Mouse (Mus musculus) ES-E14 (cell line): ENCODE data around the gene Gm4763. TPM values are rescaled to one million over a fixed set of nuclear protein-coding genes. Genes with fewer than 3 reads are reported as not detected.
"Not testable (repeated sequence)": the region's sequence is repeated elsewhere in the genome, so short reads cannot be mapped to it uniquely, and the experiment has no call there.

ENCODE experiments used
- DNase-seq: peaks from one replicate; pipeline ENCODE4 v3.0.0-alpha.2; 2013; ENCODE audit warnings: low read depth, low spot score
- H3K27ac ChIP-seq: 2 replicates; pipeline ENCODE4 v1.5.1; 2012; ENCODE audit warnings: low read depth, mild to moderate bottlenecking, low read length, moderate library complexity, mixed read lengths; ENCODE audit not compliant: poor library complexity, insufficient read depth, severe bottlenecking
- H3K36me3 ChIP-seq: 2 replicates; pipeline ENCODE4 v1.6.1; 2012; ENCODE audit warnings: mild to moderate bottlenecking, low read length, moderate library complexity, mixed read lengths; ENCODE audit not compliant: control insufficient read depth, poor library complexity, insufficient read depth, severe bottlenecking
- H3K4me1 ChIP-seq, 2 experiments: fragments of 150-350 bp in 1 of 2; sonication (generic) in 1 of 2; 2 replicates each; pipeline ENCODE4 v1.6.1; 2012; ENCODE audit warnings: low read length in 2 of 2, mild to moderate bottlenecking in 1 of 2, mixed read lengths in 1 of 2; ENCODE audit not compliant: control insufficient read depth in 2 of 2, insufficient read depth in 2 of 2, poor library complexity in 1 of 2
- H3K4me3 ChIP-seq, 2 experiments: fragments of 150-350 bp in 1 of 2; sonication (generic) in 1 of 2; 2 replicates each; pipeline ENCODE4 v1.5.1; 2012; ENCODE audit warnings: low read length in 2 of 2, low read depth in 1 of 2, mild to moderate bottlenecking in 1 of 2, mixed read lengths in 1 of 2; ENCODE audit not compliant: insufficient read depth in 1 of 2, poor library complexity in 1 of 2, severe bottlenecking in 1 of 2
- H3K9ac ChIP-seq: 2 replicates; pipeline ENCODE4 v1.6.1; 2012; ENCODE audit warnings: low read depth, mild to moderate bottlenecking, low read length, mixed read lengths; ENCODE audit not compliant: poor library complexity, insufficient read depth, severe bottlenecking
- H3K9me3 ChIP-seq: fragments of 150-350 bp; sonication (generic); 2 replicates; pipeline ENCODE4 v1.6.1; 2012; ENCODE audit warnings: low read depth, mild to moderate bottlenecking, low read length; ENCODE audit not compliant: control insufficient read depth, insufficient read depth
- CHD2 ChIP-seq: IDR thresholded peaks from 2 replicates; pipeline ENCODE4 v1.6.1; 2014; ENCODE audit warnings: mild to moderate bottlenecking, low read depth, low read length, inconsistent platforms
- HCFC1 ChIP-seq: IDR thresholded peaks from 2 replicates; pipeline ENCODE4 v1.6.1; 2012; ENCODE audit warnings: low read length, inconsistent platforms, borderline replicate concordance; ENCODE audit not compliant: insufficient read depth
- MAFK ChIP-seq: IDR thresholded peaks from 2 replicates; pipeline ENCODE4 v1.6.1; 2014; ENCODE audit warnings: mild to moderate bottlenecking, low read depth, low read length, inconsistent platforms; ENCODE audit not compliant: insufficient read depth
- ZC3H11A ChIP-seq: IDR thresholded peaks from 2 replicates; pipeline ENCODE4 v1.6.1; 2012; ENCODE audit warnings: low read depth, mild to moderate bottlenecking, inconsistent platforms, low read length, borderline replicate concordance
- ZNF384 ChIP-seq: IDR thresholded peaks from 2 replicates; pipeline ENCODE4 v1.6.1; 2012; ENCODE audit warnings: low read depth, low read length, inconsistent platforms
- in situ Hi-C, 2 experiments: fragments of 600-800 bp; cut with MboI; formaldehyde crosslinking; loops; one replicate each; pipeline ENCODE4 v1.15.1; 2025; ENCODE audit warnings: low sequenced_read_pairs in 2 of 2, inconsistent platforms in 1 of 2; ENCODE audit not compliant: unreplicated experiment in 2 of 2
- total RNA-seq: library from RNA; depleted of rRNA; stranded (reverse); fragments of 300-350 nt; gene quantifications from 2 replicates; pipeline ENCODE4 v1.2.3, GENCODE M21; 2012; rRNA removed

Gene Gm4763
- total RNA-seq, 1 experiment = not detected

- H3K27ac ChIP-seq, H3K36me3 ChIP-seq, in situ Hi-C loops, H3K9ac ChIP-seq, H3K4me1 ChIP-seq, H3K4me3 ChIP-seq, DNase-seq, H3K9me3 ChIP-seq: not testable (repeated sequence)
Measured at GRCm38 (mm10) chr7:24687519-24687918, 39.2 kb downstream of the Gm4763 start.

- H3K4me3 ChIP-seq, H3K4me1 ChIP-seq, H3K9me3 ChIP-seq, H3K27ac ChIP-seq, DNase-seq, H3K36me3 ChIP-seq, H3K9ac ChIP-seq, in situ Hi-C loops: not testable (repeated sequence)
Measured at GRCm38 (mm10) chr7:24684121-24684520, 42.6 kb downstream of the Gm4763 start.

GRCm38 (mm10) chr7:24676575-24676974 is 50.1 kb downstream of the Gm4763 start, which contains the start of gene Tex101:
Gene Tex101 (minus strand): TSS chr7:24676675.
- no peak within 1 kb of the TSS for H3K9ac ChIP-seq
- H3K4me1 ChIP-seq = no peaks in the 10 kb centered on the region
- no peak for DNase-seq
- no peaks in the 10 kb centered on the region for H3K9me3 ChIP-seq
- no peak within 1 kb of the TSS for H3K4me3 ChIP-seq
- TF ChIP-seq ZNF384 (no peak), HCFC1 (no peak), MAFK (no peak), CHD2 (no peak), ZC3H11A (no peak)
- H3K27ac ChIP-seq = no peak within 1 kb of the TSS
- in situ Hi-C loops = no loop called here
- H3K36me3 ChIP-seq = no peaks in the 10 kb centered on the region

- H3K27ac ChIP-seq = no peak overlapping the region
- in situ Hi-C loops = no loop called here
Measured at GRCm38 (mm10) chr7:24671944-24672439, 54.7 kb downstream of the Gm4763 start.

More at GRCm38 (mm10) chr7:24671944-24672439, 54.7 kb downstream of the Gm4763 start:
- Histone ChIP-seq H3K4me1 (no peaks in the 10 kb centered on the region), H3K4me3 (no peak overlapping the region), H3K9me3 (no peaks in the 10 kb centered on the region), H3K9ac (no peak overlapping the region), H3K36me3 (no peaks in the 10 kb centered on the region)
- DNase-seq = no peak
- TF ChIP-seq CHD2 (peak; percentile 69; the same call in 1 of the 2 replicates), HCFC1 (no peak)

Other genes with a start within 250 kb of the Gm4763 start
- gene Cadm4, start 244.9 kb downstream of the Gm4763 start, total RNA-seq = 10.8 and 21.4 TPM in 2 replicates
- 94.1 and 114 TPM in 2 replicates for gene Zfp428, start 219.9 kb downstream of the Gm4763 start, total RNA-seq
- 1.2 and 1.6 TPM in 2 replicates for gene AC161166.1, start 214.5 kb downstream of the Gm4763 start, total RNA-seq
- 6.2 and 6.4 TPM in 2 replicates for gene Irgq, start 196.2 kb downstream of the Gm4763 start, total RNA-seq
- 0.58 TPM in 1 of 2 replicates, not detected in the other for gene Pinlyp, start 180.8 kb downstream of the Gm4763 start, total RNA-seq
- 69.7 and 144 TPM in 2 replicates for gene Xrcc1, start 180.6 kb downstream of the Gm4763 start, total RNA-seq
- 14.3 and 14.7 TPM in 2 replicates for gene Ethe1, start 139.4 kb downstream of the Gm4763 start, total RNA-seq
- gene Zfp575, start 139.3 kb downstream of the Gm4763 start, total RNA-seq = 0.22 TPM in 1 of 2 replicates, not detected in the other
- gene Phldb3, start 116.1 kb downstream of the Gm4763 start, total RNA-seq = 1.5 and 1.8 TPM in 2 replicates
- gene Lypd3, start 90.4 kb downstream of the Gm4763 start, total RNA-seq = 0.13 and 0.32 TPM in 2 replicates
- 9.5 and 10.0 TPM in 2 replicates for gene Tex101, start 50.2 kb downstream of the Gm4763 start, total RNA-seq
- not detected in 2 replicates for gene BC049730, start 17.7 kb downstream of the Gm4763 start, total RNA-seq
- gene Cd177, start 33.4 kb upstream of the Gm4763 start, total RNA-seq = 0.22 TPM in 1 of 2 replicates, not detected in the other
- gene Ceacam10, start 50.3 kb upstream of the Gm4763 start, total RNA-seq = 0.89 and 1.6 TPM in 2 replicates
- 4.6 and 6.7 TPM in 2 replicates for gene Gm9844, start 135.3 kb upstream of the Gm4763 start, total RNA-seq
- 0.18 TPM in 1 of 2 replicates, not detected in the other for gene Lypd4, start 143.0 kb upstream of the Gm4763 start, total RNA-seq
- gene Dmrtc2, start 143.1 kb upstream of the Gm4763 start, total RNA-seq = 0.53 and 0.54 TPM in 2 replicates
- gene Rps19, start 157.5 kb upstream of the Gm4763 start, total RNA-seq = 2,686 and 2,786 TPM in 2 replicates
- 1.3 and 1.5 TPM in 2 replicates for gene Cd79a, start 170.5 kb upstream of the Gm4763 start, total RNA-seq
- gene Arhgef1, start 176.0 kb upstream of the Gm4763 start, total RNA-seq = 32.1 and 40.0 TPM in 2 replicates
- not detected in 2 replicates for gene Gm4881, start 217.6 kb upstream of the Gm4763 start, total RNA-seq
- 212 and 328 TPM in 2 replicates for gene Rabac1, start 245.8 kb upstream of the Gm4763 start, total RNA-seq